Mouse (Mus musculus): Measurements from ENCODE around the gene Tex35. TPM values are rescaled to one million over a fixed set of nuclear protein-coding genes. Genes with fewer than 3 reads are reported as not detected.

Gene Tex35
- polyA plus RNA-seq, 1 experiment from 2014 or later, result not detected

DNA sequence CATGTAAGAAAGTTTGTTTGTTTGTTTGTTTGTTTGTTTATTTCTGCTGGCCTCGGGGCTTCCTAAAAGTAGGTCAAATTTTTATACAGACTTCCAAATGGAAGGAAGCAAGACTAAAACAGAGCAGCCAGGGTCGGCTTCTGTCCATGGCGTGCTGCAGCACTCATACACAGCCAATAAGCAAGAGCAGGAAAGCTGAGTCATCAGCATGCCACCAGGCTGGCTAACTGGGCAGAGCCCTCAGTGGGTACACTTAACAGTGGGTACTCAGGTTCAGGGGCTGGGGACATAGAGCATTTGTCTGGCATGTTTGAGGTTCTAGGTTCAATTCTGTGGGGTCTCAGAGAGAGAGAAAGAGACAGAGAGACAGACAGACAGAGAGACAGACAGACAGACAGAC, 47.3 kb downstream of the Tex35 start:
- H3K36me3 ChIP-seq, result no peaks in the 10 kb centered on the region
- peaks cover 13% of the 10 kb centered on the region for H3K4me1 ChIP-seq
- no peaks in the 10 kb centered on the region for H3K9me3 ChIP-seq
- H3K27me3 ChIP-seq (ENCODE audit: insufficient read depth, poor library complexity, severe bottlenecking), result no peaks in the 10 kb centered on the region
- H3K27ac ChIP-seq, result no peak overlapping the region
- 70% methylated on average over 3 of the region's 3 CpGs for WGBS
- no peak for DNase-seq (ENCODE audit: low spot score)
- no peak overlapping the region for H3K4me3 ChIP-seq

- Histone ChIP-seq H3K36me3 (no peaks in the 10 kb centered on the region), H3K4me1 (peaks cover 14% of the 10 kb centered on the region), H3K27ac (no peak overlapping the region), H3K4me3 (no peak overlapping the region), H3K27me3 (ENCODE audit: insufficient read depth, poor library complexity, severe bottlenecking) (no peaks in the 10 kb centered on the region), H3K9me3 (no peaks in the 10 kb centered on the region)
- WGBS, result 82% methylated on average over 12 of the region's 12 CpGs
- no peak for DNase-seq (ENCODE audit: low spot score)
Observed at GRCm38 (mm10) chr1:157060441-157061135, 47.9 kb downstream of the Tex35 start.

DNA sequence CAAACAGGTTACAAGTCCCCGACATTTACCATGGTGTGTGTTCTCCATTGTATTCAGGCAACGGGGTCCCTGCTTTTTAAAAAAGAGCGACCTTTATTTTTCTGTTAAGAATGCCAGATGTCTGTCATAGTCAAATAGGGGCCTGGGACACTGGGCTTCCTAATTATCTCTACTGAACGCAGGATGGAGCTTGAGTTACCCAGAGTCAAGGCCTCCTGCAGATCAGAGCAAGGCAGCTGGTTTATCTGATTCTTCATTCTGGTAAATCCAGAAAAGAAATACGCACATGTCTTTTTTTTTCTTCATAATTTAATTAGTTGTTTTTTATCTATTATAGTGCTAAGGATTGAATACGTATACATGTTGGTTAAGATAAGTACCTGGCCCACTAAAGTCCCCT, 52.6 kb downstream of the Tex35 start:
- H3K27me3 ChIP-seq (ENCODE audit: insufficient read depth, poor library complexity, severe bottlenecking), result no peaks in the 10 kb centered on the region
- no peaks in the 10 kb centered on the region for H3K9me3 ChIP-seq
- H3K4me1 ChIP-seq, result peaks cover 20% of the 10 kb centered on the region
- WGBS, result 66% methylated on average over 6 of the region's 6 CpGs
- H3K27ac ChIP-seq, result peak overlapping the region; percentile 47; the same call in 1 of the 2 replicates
- DNase-seq (ENCODE audit: low spot score), result no peak
- H3K4me3 ChIP-seq, result no peak overlapping the region
- H3K36me3 ChIP-seq, result no peaks in the 10 kb centered on the region

DNA sequence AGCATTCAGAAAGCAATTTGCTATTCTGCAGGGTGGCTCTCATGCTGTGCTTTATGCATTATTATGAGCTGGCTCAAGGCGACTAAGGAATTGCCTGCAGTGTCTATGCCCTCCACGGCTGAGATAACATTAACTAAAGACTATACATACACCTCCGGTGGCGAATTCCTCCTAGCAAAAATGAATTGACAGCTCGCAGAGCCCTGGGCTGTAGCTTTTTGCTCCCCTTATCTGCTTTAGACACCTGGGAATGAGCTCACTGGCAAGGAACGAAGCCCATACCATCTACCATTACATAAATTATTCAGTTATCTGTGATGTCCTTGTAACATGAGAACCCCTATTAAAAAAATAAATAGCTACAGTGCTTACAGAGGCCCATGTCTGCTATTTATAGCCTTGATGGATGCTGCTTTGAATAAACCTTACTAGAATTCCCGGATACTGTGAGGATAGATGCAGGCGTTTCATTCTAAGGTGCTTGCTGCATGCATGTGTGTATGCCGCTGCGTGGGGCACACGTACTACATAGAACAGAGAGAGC, 53.1 kb downstream of the Tex35 start:
- Histone ChIP-seq H3K4me1 (peaks cover 20% of the 10 kb centered on the region), H3K36me3 (no peaks in the 10 kb centered on the region), H3K27me3 (ENCODE audit: insufficient read depth, poor library complexity, severe bottlenecking) (no peaks in the 10 kb centered on the region), H3K9me3 (no peaks in the 10 kb centered on the region), H3K4me3 (0 out of 2 replicates have a peak overlapping the region, but pooled peaks have one; percentile 25), H3K27ac (peak overlapping the region; percentile 59; the same call in 1 of the 2 replicates)
- DNase-seq (ENCODE audit: low spot score), result no peak
- 38% methylated on average over 11 of the region's 11 CpGs for WGBS

GRCm38 (mm10) chr1:157054659-157055058, 53.8 kb downstream of the Tex35 start:
- DNase-seq (ENCODE audit: low spot score), result no peak
- peaks cover 20% of the 10 kb centered on the region for H3K4me1 ChIP-seq
- H3K27ac ChIP-seq, result peak overlapping the region; percentile 3; the same call in 1 of the 2 replicates
- H3K27me3 ChIP-seq (ENCODE audit: insufficient read depth, poor library complexity, severe bottlenecking), result no peaks in the 10 kb centered on the region
- 71% methylated on average over 7 of the region's 7 CpGs for WGBS
- no peaks in the 10 kb centered on the region for H3K9me3 ChIP-seq
- no peak overlapping the region for H3K4me3 ChIP-seq
- no peaks in the 10 kb centered on the region for H3K36me3 ChIP-seq

DNA sequence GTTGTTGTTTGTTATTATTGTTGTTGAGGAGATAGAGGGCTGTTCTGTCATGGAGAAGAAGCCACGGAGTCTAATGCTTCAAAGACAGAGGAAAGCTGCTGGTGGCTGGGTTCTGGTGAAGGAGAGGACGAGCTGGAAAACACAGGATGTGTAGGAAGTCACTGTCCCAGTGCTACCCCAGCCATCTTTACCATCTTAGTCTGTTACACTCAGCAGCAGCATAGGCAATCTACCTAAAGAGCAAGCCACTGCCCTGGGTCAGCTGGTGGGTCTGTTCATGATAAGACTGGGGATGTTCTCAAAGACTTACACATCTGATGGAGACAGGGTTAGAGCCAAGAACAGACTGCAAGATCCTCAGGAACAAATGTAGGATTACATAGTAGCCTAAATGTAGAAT, 58.6 kb downstream of the Tex35 start:
- 57% methylated on average over 2 of the region's 2 CpGs for WGBS
- no peaks in the 10 kb centered on the region for H3K36me3 ChIP-seq

More for the DNA sequence above, 58.6 kb downstream of the Tex35 start:
- Histone ChIP-seq H3K4me3 (no peak overlapping the region), H3K4me1 (peaks cover 12% of the 10 kb centered on the region), H3K27ac (no peak overlapping the region), H3K9me3 (no peaks in the 10 kb centered on the region), H3K27me3 (ENCODE audit: insufficient read depth, poor library complexity, severe bottlenecking) (no peaks in the 10 kb centered on the region)
- peak; percentile 61 for DNase-seq (ENCODE audit: low spot score)

Other genes starting within 250 kb of the Tex35 start
- 49.6 and 55.2 TPM in 2 replicates for gene Ralgps2, start 169.1 kb downstream of the Tex35 start, polyA plus RNA-seq (2016; fragmentation: Nextera tagmentation; extraction: Ambion mirVana)

Measured in heart, embryonic 10.5 days (tissue).